Mouse (Mus musculus) right cerebral cortex, postnatal 10 days (tissue): ENCODE measurements at regions not wholly inside any gene's neighbourhood (a gene's known extent, or its start where the extent isn't known, plus 50 kb on each side); places are given as distances from the start of the nearest gene placed in this dataset.
"Not testable (repeated sequence)": the region's sequence is repeated elsewhere in the genome, so short reads cannot be mapped to it uniquely, and the experiment has no call there.

Experiments used
- DNase-seq, 2 experiments: peaks; one replicate each; pipeline ENCODE4 v3.0.0; 2021; ENCODE audit warnings: low spot score in 2 of 2

- DNase-seq = no peak
Observed at GRCm38 (mm10) chr19:32972116-32972515, 214.8 kb downstream of the Pten start.

GRCm38 (mm10) chr19:32973130-32973529 is 215.8 kb downstream of the Pten start:
- no peak for DNase-seq

- no peak for DNase-seq
Observed at GRCm38 (mm10) chr19:32974778-32975240, 217.5 kb downstream of the Pten start.

GRCm38 (mm10) chr19:32975303-32975702 is 218.0 kb downstream of the Pten start:
- DNase-seq = no peak

GRCm38 (mm10) chr19:32976507-32976906 is 219.2 kb downstream of the Pten start:
- DNase-seq = no peak

GRCm38 (mm10) chr19:32978037-32978745 is 220.9 kb downstream of the Pten start:
- DNase-seq = no peak

- DNase-seq = no peak
Observed at GRCm38 (mm10) chr19:32980142-32980541, 222.8 kb downstream of the Pten start.

- DNase-seq = no peak
Observed at GRCm38 (mm10) chr19:32988713-32989112, 231.4 kb downstream of the Pten start.

GRCm38 (mm10) chr19:32989346-32989745 is 232.0 kb downstream of the Pten start:
- DNase-seq = no peak

GRCm38 (mm10) chr19:32990576-32990975 is 233.3 kb downstream of the Pten start:
- DNase-seq = no peak

GRCm38 (mm10) chr19:32998576-32999170 is 241.4 kb downstream of the Pten start:
- DNase-seq = no peak

GRCm38 (mm10) chr19:33007582-33007981 is 250.3 kb downstream of the Pten start:
- DNase-seq = no peak

- no peak for DNase-seq
Observed at GRCm38 (mm10) chr19:33008076-33008475, 250.8 kb downstream of the Pten start.

- DNase-seq = no peak
Observed at GRCm38 (mm10) chr19:33008794-33009193, 251.5 kb downstream of the Pten start.

- DNase-seq = no peak
Observed at GRCm38 (mm10) chr19:33010886-33011446, 253.7 kb downstream of the Pten start.

GRCm38 (mm10) chr19:33014879-33015278 is 257.6 kb downstream of the Pten start:
- not testable (repeated sequence) for DNase-seq

- DNase-seq = no peak
Observed at GRCm38 (mm10) chr19:33021161-33021560, 263.9 kb downstream of the Pten start.

GRCm38 (mm10) chr19:33022839-33023428 is 265.6 kb downstream of the Pten start:
- no peak for DNase-seq

- no peak for DNase-seq
Observed at GRCm38 (mm10) chr19:33029688-33030444, 272.6 kb downstream of the Pten start.

- DNase-seq = no peak
Observed at GRCm38 (mm10) chr19:33040512-33040911, 283.2 kb downstream of the Pten start.

GRCm38 (mm10) chr19:33040991-33041390 is 283.7 kb downstream of the Pten start:
- no peak for DNase-seq

- no peak for DNase-seq
Observed at GRCm38 (mm10) chr19:33042760-33043159, 285.5 kb downstream of the Pten start.
